Mouse (Mus musculus) forebrain, embryonic 11.5 days (tissue): Measurements from ENCODE around the gene Mcf2l. TPM values are rescaled to one million over a fixed set of nuclear protein-coding genes. Genes with fewer than 3 reads are reported as not detected.

Experiments
- ATAC-seq: fragments of 200-750 bp; cut with Nextera tagmentation; replicated peaks from 2 replicates; pipeline ENCODE4 v1.8.0; 2017; ENCODE audit warnings: moderate TSS enrichment; ENCODE audit not compliant: low FRiP score
- DNase-seq: peaks from one replicate; pipeline ENCODE4 v3.0.0-alpha.2; 2017; ENCODE audit warnings: low spot score
- H3K27ac ChIP-seq: fragments of 300-500 bp; sonication (generic); 2 replicates; pipeline ENCODE4 v1.5.1; 2014; ENCODE audit warnings: low read depth, low read length
- H3K27me3 ChIP-seq: fragments of 300-500 bp; sonication (generic); 2 replicates; pipeline ENCODE4 v1.6.1; 2014; ENCODE audit warnings: mild to moderate bottlenecking, low read length, mixed read lengths; ENCODE audit not compliant: control insufficient read depth, insufficient read depth
- H3K36me3 ChIP-seq: fragments of 300-500 bp; sonication (generic); 2 replicates; pipeline ENCODE4 v1.6.1; 2014; ENCODE audit warnings: mild to moderate bottlenecking, low read length, moderate library complexity, mixed read lengths; ENCODE audit not compliant: control insufficient read depth, insufficient read depth
- H3K4me1 ChIP-seq: fragments of 300-500 bp; sonication (generic); replicated peaks from 2 replicates; pipeline ENCODE4 v1.6.1; 2014; ENCODE audit warnings: low read length, mixed read lengths; ENCODE audit not compliant: control insufficient read depth, insufficient read depth
- H3K4me2 ChIP-seq: fragments of 300-500 bp; sonication (generic); 2 replicates; pipeline ENCODE4 v1.6.1; 2014; ENCODE audit warnings: low read depth, mild to moderate bottlenecking, low read length, moderate library complexity, mixed read lengths; ENCODE audit not compliant: severe bottlenecking
- H3K4me3 ChIP-seq: fragments of 300-500 bp; sonication (generic); 2 replicates; pipeline ENCODE4 v1.5.1; 2014; ENCODE audit warnings: low read depth, low read length
- H3K9ac ChIP-seq: fragments of 300-500 bp; sonication (generic); 2 replicates; pipeline ENCODE4 v1.6.1; 2014; ENCODE audit warnings: low read length
- H3K9me3 ChIP-seq: fragments of 300-500 bp; sonication (generic); 2 replicates; pipeline ENCODE4 v1.6.1; 2016; ENCODE audit warnings: low read length, mixed read lengths; ENCODE audit not compliant: control insufficient read depth
- WGBS: fragments of 180-500 bp; shearing (Covaris S2); extraction: QIAGEN DNeasy Blood & Tissue Kit; methylation state at CpG from one replicate; pipeline ENCODE4 v1.1.7; 2014; 5-methylcytosine and 5-hydroxymethylcytosine counted together
- polyA plus RNA-seq: library from polyadenylated mRNA; unstranded; fragments of >200 nt; fragmentation: Nextera tagmentation; extraction: Ambion mirVana; gene quantifications from 2 replicates; pipeline ENCODE4 v1.2.1, GENCODE M21; 2014

The Mcf2l gene
- polyA plus RNA-seq, 1 experiment from 2014 or later: 55.5 TPM

GRCm38 (mm10) chr8:12915187-12916006 is 41.8 kb downstream of the Mcf2l start:
- 16% methylated on average over 42 of the region's 42 CpGs for WGBS
- Histone ChIP-seq H3K9me3 (no peaks in the 10 kb centered on the region), H3K4me2 (peak overlapping the region; percentile 80), H3K4me3 (peak overlapping the region; percentile 41), H3K4me1 (0 out of 2 replicates have a peak, but pooled peaks cover 4% of the 10 kb centered on the region), H3K36me3 (no peaks in the 10 kb centered on the region), H3K27ac (no peak overlapping the region), H3K9ac (peak overlapping the region; percentile 61), H3K27me3 (no peaks in the 10 kb centered on the region)
- peak; percentile 75 for DNase-seq
- peak; percentile 49 for ATAC-seq

GRCm38 (mm10) chr8:12916156-12916900 is 42.7 kb downstream of the Mcf2l start:
- no peaks in the 10 kb centered on the region for H3K27me3 ChIP-seq
- H3K4me3 ChIP-seq: peak overlapping the region; percentile 41
- peak overlapping the region; percentile 80; the same call in 1 of the 2 replicates for H3K4me2 ChIP-seq
- H3K9me3 ChIP-seq: no peaks in the 10 kb centered on the region
- no peak for ATAC-seq
- peak overlapping the region; percentile 61 for H3K9ac ChIP-seq
- no peak overlapping the region for H3K27ac ChIP-seq
- DNase-seq: no peak
- 73% methylated on average over 16 of the region's 16 CpGs for WGBS
- H3K36me3 ChIP-seq: no peaks in the 10 kb centered on the region
- H3K4me1 ChIP-seq: 0 out of 2 replicates have a peak, but pooled peaks cover 4% of the 10 kb centered on the region

- ATAC-seq: no peak
- Histone ChIP-seq H3K27me3 (no peaks in the 10 kb centered on the region), H3K4me3 (no peak overlapping the region), H3K9me3 (no peaks in the 10 kb centered on the region), H3K36me3 (no peaks in the 10 kb centered on the region), H3K27ac (no peak overlapping the region), H3K4me2 (no peak overlapping the region), H3K9ac (no peak overlapping the region), H3K4me1 (0 out of 2 replicates have a peak, but pooled peaks cover 2% of the 10 kb centered on the region)
- DNase-seq: no peak
- 90% methylated on average over 3 of the region's 3 CpGs for WGBS
Measured at GRCm38 (mm10) chr8:12917029-12917428, 43.4 kb downstream of the Mcf2l start.

GRCm38 (mm10) chr8:12917831-12918230 is 44.2 kb downstream of the Mcf2l start:
- H3K4me2 ChIP-seq: no peak overlapping the region

GRCm38 (mm10) chr8:12920599-12920998 is 47.0 kb downstream of the Mcf2l start:
- 92% methylated on average over 4 of the region's 4 CpGs for WGBS
- no peaks in the 10 kb centered on the region for H3K27me3 ChIP-seq
- ATAC-seq (no peak), DNase-seq (no peak)
- no peak overlapping the region for H3K9ac ChIP-seq
- no peaks in the 10 kb centered on the region for H3K9me3 ChIP-seq
- H3K4me1 ChIP-seq: no peaks in the 10 kb centered on the region
- H3K36me3 ChIP-seq: no peaks in the 10 kb centered on the region
- no peak overlapping the region for H3K27ac ChIP-seq
- no peak overlapping the region for H3K4me2 ChIP-seq
- H3K4me3 ChIP-seq: no peak overlapping the region

More at GRCm38 (mm10) chr8:12917831-12918230, 44.2 kb downstream of the Mcf2l start:
- H3K4me1 ChIP-seq: 0 out of 2 replicates have a peak, but pooled peaks cover 2% of the 10 kb centered on the region
- H3K9me3 ChIP-seq: no peaks in the 10 kb centered on the region
- WGBS: 92% methylated on average over 4 of the region's 4 CpGs
- DNase-seq (no peak), ATAC-seq (no peak)
- no peaks in the 10 kb centered on the region for H3K36me3 ChIP-seq
- no peak overlapping the region for H3K27ac ChIP-seq
- H3K9ac ChIP-seq: no peak overlapping the region
- no peak overlapping the region for H3K4me3 ChIP-seq
- H3K27me3 ChIP-seq: no peaks in the 10 kb centered on the region

- H3K4me1 ChIP-seq: no peaks in the 10 kb centered on the region
- no peak for ATAC-seq
- H3K27me3 ChIP-seq: no peaks in the 10 kb centered on the region
- H3K9ac ChIP-seq: no peak overlapping the region
- no peak overlapping the region for H3K4me2 ChIP-seq
- H3K36me3 ChIP-seq: no peaks in the 10 kb centered on the region
- 90% methylated on average over 8 of the region's 8 CpGs for WGBS
- no peak overlapping the region for H3K4me3 ChIP-seq
- DNase-seq: no peak
- H3K9me3 ChIP-seq: no peaks in the 10 kb centered on the region
- no peak overlapping the region for H3K27ac ChIP-seq
Measured at GRCm38 (mm10) chr8:12925051-12925450, 51.4 kb downstream of the Mcf2l start.

- 69% methylated on average over 13 of the region's 13 CpGs for WGBS
- no peaks in the 10 kb centered on the region for H3K4me1 ChIP-seq
- H3K4me3 ChIP-seq: no peak overlapping the region
- H3K4me2 ChIP-seq: no peak overlapping the region
- ATAC-seq (no peak), DNase-seq (no peak)
- no peak overlapping the region for H3K9ac ChIP-seq
- H3K9me3 ChIP-seq: no peaks in the 10 kb centered on the region
- no peaks in the 10 kb centered on the region for H3K36me3 ChIP-seq
- H3K27ac ChIP-seq: no peak overlapping the region
- no peaks in the 10 kb centered on the region for H3K27me3 ChIP-seq
Measured at GRCm38 (mm10) chr8:12925941-12926381, 52.4 kb downstream of the Mcf2l start.

GRCm38 (mm10) chr8:12927204-12927983 is 53.8 kb downstream of the Mcf2l start:
- no peaks in the 10 kb centered on the region for H3K36me3 ChIP-seq
- no peaks in the 10 kb centered on the region for H3K9me3 ChIP-seq
- H3K4me1 ChIP-seq: no peaks in the 10 kb centered on the region; the same call in 1 of the 2 replicates
- no peaks in the 10 kb centered on the region for H3K27me3 ChIP-seq
- no peak overlapping the region for H3K27ac ChIP-seq
- no peak overlapping the region for H3K9ac ChIP-seq
- DNase-seq (peak; percentile 79), ATAC-seq (no peak)
- no peak overlapping the region for H3K4me2 ChIP-seq
- H3K4me3 ChIP-seq: no peak overlapping the region
- 62% methylated on average over 7 of the region's 7 CpGs for WGBS
